Mouse (Mus musculus): Measurements from ENCODE around the gene Rabl6.

GRCm38 (mm10) chr2:25545996-25546810, 62.1 kb downstream of the Rabl6 start:
- no peak for TF ChIP-seq CTCF (IDR thresholded peaks at IDR 0.05; ENCODE audit: control insufficient read depth, insufficient read depth, low read length)
- TF ChIP-seq POLR2A (IDR thresholded peaks at IDR 0.05; ENCODE audit: borderline replicate concordance, control insufficient read depth, low read depth, low read length): no peak
